Mouse (Mus musculus) layer of hippocampus, postnatal 36 days (tissue): ENCODE measurements around the gene Cit. TPM values are rescaled to one million over a fixed set of nuclear protein-coding genes. Genes with fewer than 3 reads are reported as not detected.

Experiments used
- DNase-seq, 2 experiments: peaks; one replicate each; pipeline ENCODE4 v3.0.0; 2022
- total RNA-seq, 2 experiments: library from RNA; stranded (reverse); gene quantifications; 2 replicates each; pipeline ENCODE4 v1.2.3; 2021

Cit gene
- total RNA-seq, 2 experiments from 2014 or later: 58.6 to 59.0 TPM

- DNase-seq: no peak
Measured at GRCm38 (mm10) chr5:116012503-116012902, 167.4 kb downstream of the Cit start.

- DNase-seq: no peak
Measured at GRCm38 (mm10) chr5:116013821-116014220, 168.7 kb downstream of the Cit start.

- DNase-seq: no peak
Measured at GRCm38 (mm10) chr5:116014237-116014636, 169.2 kb downstream of the Cit start.

- no peak for DNase-seq
Measured at GRCm38 (mm10) chr5:116016542-116016941, 171.5 kb downstream of the Cit start.

- no peak for DNase-seq
Measured at GRCm38 (mm10) chr5:116017391-116017790, 172.3 kb downstream of the Cit start.

- DNase-seq: no peak
Measured at GRCm38 (mm10) chr5:116018196-116018595, 173.1 kb downstream of the Cit start.

- no peak for DNase-seq
Measured at GRCm38 (mm10) chr5:116018784-116019183, 173.7 kb downstream of the Cit start.

GRCm38 (mm10) chr5:116019371-116019770 is 174.3 kb downstream of the Cit start:
- no peak for DNase-seq

GRCm38 (mm10) chr5:116021552-116021951 is 176.5 kb downstream of the Cit start:
- DNase-seq: no peak

GRCm38 (mm10) chr5:116022131-116022530 is 177.1 kb downstream of the Cit start:
- DNase-seq: no peak

GRCm38 (mm10) chr5:116022658-116023200 is 177.7 kb downstream of the Cit start:
- DNase-seq: no peak

GRCm38 (mm10) chr5:116023251-116023661 is 178.2 kb downstream of the Cit start:
- peak; percentile 34 to 54 for DNase-seq

GRCm38 (mm10) chr5:116023821-116024284 is 178.8 kb downstream of the Cit start:
- no peak for DNase-seq

GRCm38 (mm10) chr5:116024327-116024739 is 179.3 kb downstream of the Cit start, which contains the start of gene Prkab1:
Gene Prkab1 (minus strand): TSS chr5:116024508.
- peak; percentile 90 for DNase-seq

- DNase-seq: no peak
Measured at GRCm38 (mm10) chr5:116026107-116026506, 181.0 kb downstream of the Cit start.

GRCm38 (mm10) chr5:116026561-116026960 is 181.5 kb downstream of the Cit start:
- DNase-seq: no peak

GRCm38 (mm10) chr5:116029071-116029470 is 184.0 kb downstream of the Cit start:
- no peak for DNase-seq

- DNase-seq: no peak
Measured at GRCm38 (mm10) chr5:116030566-116031189, 185.6 kb downstream of the Cit start.

- DNase-seq: peak; percentile 49 to 54
Measured at GRCm38 (mm10) chr5:116031190-116031577, 186.1 kb downstream of the Cit start.

- DNase-seq: no peak
Measured at GRCm38 (mm10) chr5:116036465-116036864, 191.4 kb downstream of the Cit start.

GRCm38 (mm10) chr5:116037731-116038130 is 192.7 kb downstream of the Cit start:
- no peak for DNase-seq

GRCm38 (mm10) chr5:116039706-116040105 is 194.6 kb downstream of the Cit start:
- no peak for DNase-seq

GRCm38 (mm10) chr5:116042241-116042640 is 197.2 kb downstream of the Cit start:
- DNase-seq: no peak

GRCm38 (mm10) chr5:116045581-116045980 is 200.5 kb downstream of the Cit start:
- no peak for DNase-seq
